Mouse (Mus musculus) kidney, adult 2 months (tissue): Measurements from ENCODE around the gene Ctnnd1. TPM values are rescaled to one million over a fixed set of nuclear protein-coding genes. Genes with fewer than 3 reads are reported as not detected.

Experiments
- DNase-seq: peaks from one replicate; pipeline ENCODE4 v3.0.0; 2021
- H3K27ac ChIP-seq: fragments of 200-500 bp; 2 replicates; pipeline ENCODE4 v1.5.1; 2012; ENCODE audit warnings: low read depth, low read length, control low read depth, inconsistent platforms; ENCODE audit not compliant: insufficient read depth
- H3K27me3 ChIP-seq: fragments of 200-500 bp; replicated peaks from 2 replicates; pipeline ENCODE4 v1.6.1; 2012; ENCODE audit warnings: mild to moderate bottlenecking, moderate library complexity, low read length, inconsistent platforms; ENCODE audit not compliant: control insufficient read depth, insufficient read depth
- H3K36me3 ChIP-seq: fragments of 200-500 bp; 2 replicates; pipeline ENCODE4 v1.6.1; 2012; ENCODE audit warnings: mild to moderate bottlenecking, moderate library complexity, low read length, inconsistent platforms; ENCODE audit not compliant: control insufficient read depth, insufficient read depth
- H3K4me1 ChIP-seq: fragments of 200-500 bp; 2 replicates; pipeline ENCODE4 v1.6.1; 2011; ENCODE audit warnings: low read length; ENCODE audit not compliant: control insufficient read depth, insufficient read depth
- H3K4me3 ChIP-seq: fragments of 200-500 bp; 2 replicates; pipeline ENCODE4 v1.5.1; 2011; ENCODE audit warnings: mild to moderate bottlenecking, low read depth, low read length, control low read depth; ENCODE audit not compliant: insufficient read depth
- CTCF ChIP-seq: fragments of 200-500 bp; conservative IDR thresholded peaks from 2 replicates; pipeline ENCODE4 v1.5.1; 2011; ENCODE audit warnings: low read depth, mild to moderate bottlenecking, control low read depth, low read length, moderate library complexity, mixed read lengths; ENCODE audit not compliant: insufficient read depth, insufficient read length
- POLR2A ChIP-seq: fragments of 200-500 bp; IDR thresholded peaks from one replicate; pipeline ENCODE4 v1.6.1; 2011; ENCODE audit warnings: low read depth, low read length, control low read depth
- WGBS: fragments of 180-500 bp; shearing (Covaris S2); methylation state at CpG from one replicate; pipeline ENCODE4 v1.1.7; 2018; 5-methylcytosine and 5-hydroxymethylcytosine counted together
- polyA plus RNA-seq: library from polyadenylated mRNA; depleted of rRNA; stranded (reverse); fragments of >200 nt; gene quantifications from 2 replicates; pipeline ENCODE4 v1.2.3, GENCODE M21; 2012

Ctnnd1 gene
- polyA plus RNA-seq, 1 experiment: 58.7 TPM

- Histone ChIP-seq H3K27ac (no peak overlapping the region; the same call in 1 of the 2 replicates), H3K27me3 (no peaks in the 10 kb centered on the region), H3K36me3 (no peaks in the 10 kb centered on the region), H3K4me1 (peaks cover 27% of the 10 kb centered on the region), H3K4me3 (no peak overlapping the region)
- TF ChIP-seq CTCF: no peak
- no peak for TF ChIP-seq POLR2A
- WGBS: 15% methylated on average over 1 of the region's 1 CpGs
- no peak for DNase-seq
These were observed 4.4 kb downstream of the Ctnnd1 start for GRCm38 (mm10) chr2:84646138-84646537.

GRCm38 (mm10) chr2:84640833-84641232 is 9.7 kb downstream of the Ctnnd1 start:
- H3K4me3 ChIP-seq: no peak overlapping the region
- peaks cover 44% of the 10 kb centered on the region for H3K4me1 ChIP-seq
- TF ChIP-seq POLR2A (no peak), CTCF (no peak)
- no peaks in the 10 kb centered on the region for H3K36me3 ChIP-seq
- H3K27me3 ChIP-seq: no peaks in the 10 kb centered on the region
- no peak overlapping the region for H3K27ac ChIP-seq
- no peak for DNase-seq

- no peaks in the 10 kb centered on the region for H3K36me3 ChIP-seq
- peak overlapping the region; percentile 94 for H3K27ac ChIP-seq
- peaks cover 56% of the 10 kb centered on the region for H3K4me1 ChIP-seq
- DNase-seq: peak; percentile 64
- no peak overlapping the region for H3K4me3 ChIP-seq
- WGBS: 13% methylated on average over 5 of the region's 5 CpGs
- TF ChIP-seq POLR2A: no peak
- TF ChIP-seq CTCF: no peak
- no peaks in the 10 kb centered on the region for H3K27me3 ChIP-seq
These were observed 11.9 kb downstream of the Ctnnd1 start for GRCm38 (mm10) chr2:84638428-84639220.

- TF ChIP-seq POLR2A (no peak), CTCF (no peak)
- Histone ChIP-seq H3K27ac (peak overlapping the region; percentile 94), H3K4me1 (peaks cover 62% of the 10 kb centered on the region), H3K36me3 (no peaks in the 10 kb centered on the region), H3K27me3 (no peaks in the 10 kb centered on the region), H3K4me3 (no peak overlapping the region)
- peak; percentile 66 for DNase-seq
- 9% methylated on average over 7 of the region's 7 CpGs for WGBS
These were observed 13.0 kb downstream of the Ctnnd1 start for GRCm38 (mm10) chr2:84637452-84638165.

- no peak overlapping the region for H3K4me3 ChIP-seq
- peak overlapping the region; percentile 100 for H3K27ac ChIP-seq
- no peaks in the 10 kb centered on the region for H3K36me3 ChIP-seq
- H3K4me1 ChIP-seq: peaks cover 62% of the 10 kb centered on the region
- DNase-seq: peak; percentile 88
- 5% methylated on average over 8 of the region's 8 CpGs for WGBS
- H3K27me3 ChIP-seq: no peaks in the 10 kb centered on the region
- TF ChIP-seq POLR2A (no peak), CTCF (no peak)
These were observed 14.3 kb downstream of the Ctnnd1 start for GRCm38 (mm10) chr2:84636231-84636741.

GRCm38 (mm10) chr2:84635611-84636010 is 15.0 kb downstream of the Ctnnd1 start:
- peak; percentile 99 for DNase-seq
- TF ChIP-seq POLR2A (no peak), CTCF (no peak)
- Histone ChIP-seq H3K4me3 (no peak overlapping the region), H3K27ac (peak overlapping the region; percentile 100), H3K27me3 (no peaks in the 10 kb centered on the region), H3K36me3 (no peaks in the 10 kb centered on the region), H3K4me1 (peaks cover 56% of the 10 kb centered on the region)
- whole genome bisulfite sequencing: 2% methylated on average over 2 of the region's 2 CpGs

- Histone ChIP-seq H3K36me3 (no peaks in the 10 kb centered on the region), H3K27me3 (no peaks in the 10 kb centered on the region), H3K4me1 (peaks cover 56% of the 10 kb centered on the region), H3K4me3 (no peak overlapping the region), H3K27ac (peak overlapping the region; percentile 100)
- WGBS: 20% methylated on average over 4 of the region's 4 CpGs
- no peak for DNase-seq
- TF ChIP-seq POLR2A (no peak), CTCF (0 out of 2 replicates have a peak, but pooled peaks have one; percentile 7)
These were observed 15.6 kb downstream of the Ctnnd1 start for GRCm38 (mm10) chr2:84634934-84635482.
